Mouse (Mus musculus): Measurements from ENCODE around the gene Prkca. TPM values are rescaled to one million over a fixed set of nuclear protein-coding genes. Genes with fewer than 3 reads are reported as not detected.

The Prkca gene
- polyA plus RNA-seq, 1 experiment, result 5.4 TPM

- no peak for TF ChIP-seq CTCF (conservative IDR thresholded peaks at IDR 0.05; ENCODE audit: insufficient read depth, insufficient read length, low read depth, low read length)
- no peak for TF ChIP-seq POLR2A (IDR thresholded peaks at IDR 0.05; ENCODE audit: low read depth, low read length)
- Histone ChIP-seq H3K27me3 (replicated peaks; ENCODE audit: control insufficient read depth, insufficient read depth, low read length) (no peaks in the 10 kb centered on the region), H3K36me3 (ENCODE audit: control insufficient read depth, insufficient read depth, low read length) (no peaks in the 10 kb centered on the region), H3K27ac (ENCODE audit: insufficient read depth, low read depth, low read length) (no peak overlapping the region), H3K4me1 (ENCODE audit: control insufficient read depth, insufficient read depth, low read length) (no peaks in the 10 kb centered on the region), H3K4me3 (ENCODE audit: insufficient read depth, low read depth, low read length) (no peak overlapping the region)
- 49% methylated on average over 10 of the region's 10 CpGs for WGBS
- no peak for DNase-seq
Measured at GRCm38 (mm10) chr11:108032568-108032967, 311.2 kb downstream of the Prkca start.

GRCm38 (mm10) chr11:108030956-108031604 lies 312.6 kb downstream of the Prkca start:
- 50% methylated on average over 10 of the region's 10 CpGs for WGBS
- TF ChIP-seq CTCF (conservative IDR thresholded peaks at IDR 0.05; ENCODE audit: insufficient read depth, insufficient read length, low read depth, low read length), result peak; percentile 82
- TF ChIP-seq POLR2A (IDR thresholded peaks at IDR 0.05; ENCODE audit: low read depth, low read length), result no peak
- no peak overlapping the region for H3K27ac ChIP-seq (ENCODE audit: insufficient read depth, low read depth, low read length)
- no peaks in the 10 kb centered on the region for H3K4me1 ChIP-seq (ENCODE audit: control insufficient read depth, insufficient read depth, low read length)
- no peaks in the 10 kb centered on the region for H3K27me3 ChIP-seq (replicated peaks; ENCODE audit: control insufficient read depth, insufficient read depth, low read length)
- no peak overlapping the region for H3K4me3 ChIP-seq (ENCODE audit: insufficient read depth, low read depth, low read length)
- peak; percentile 45 for DNase-seq
- H3K36me3 ChIP-seq (ENCODE audit: control insufficient read depth, insufficient read depth, low read length), result no peaks in the 10 kb centered on the region

GRCm38 (mm10) chr11:108029321-108029720 lies 314.4 kb downstream of the Prkca start:
- H3K27me3 ChIP-seq (replicated peaks; ENCODE audit: control insufficient read depth, insufficient read depth, low read length), result no peaks in the 10 kb centered on the region
- no peaks in the 10 kb centered on the region for H3K36me3 ChIP-seq (ENCODE audit: control insufficient read depth, insufficient read depth, low read length)
- DNase-seq, result no peak
- H3K4me1 ChIP-seq (ENCODE audit: control insufficient read depth, insufficient read depth, low read length), result no peaks in the 10 kb centered on the region
- TF ChIP-seq POLR2A (IDR thresholded peaks at IDR 0.05; ENCODE audit: low read depth, low read length) (no peak), CTCF (conservative IDR thresholded peaks at IDR 0.05; ENCODE audit: insufficient read depth, insufficient read length, low read depth, low read length) (no peak)
- H3K27ac ChIP-seq (ENCODE audit: insufficient read depth, low read depth, low read length), result no peak overlapping the region
- 91% methylated on average over 11 of the region's 11 CpGs for WGBS
- H3K4me3 ChIP-seq (ENCODE audit: insufficient read depth, low read depth, low read length), result no peak overlapping the region

GRCm38 (mm10) chr11:108028398-108028797 lies 315.3 kb downstream of the Prkca start:
- Histone ChIP-seq H3K36me3 (ENCODE audit: control insufficient read depth, insufficient read depth, low read length) (no peaks in the 10 kb centered on the region), H3K4me3 (ENCODE audit: insufficient read depth, low read depth, low read length) (no peak overlapping the region), H3K4me1 (ENCODE audit: control insufficient read depth, insufficient read depth, low read length) (no peaks in the 10 kb centered on the region), H3K27me3 (replicated peaks; ENCODE audit: control insufficient read depth, insufficient read depth, low read length) (no peaks in the 10 kb centered on the region), H3K27ac (ENCODE audit: insufficient read depth, low read depth, low read length) (no peak overlapping the region)
- TF ChIP-seq POLR2A (IDR thresholded peaks at IDR 0.05; ENCODE audit: low read depth, low read length) (no peak), CTCF (conservative IDR thresholded peaks at IDR 0.05; ENCODE audit: insufficient read depth, insufficient read length, low read depth, low read length) (no peak)
- WGBS, result 56% methylated on average over 12 of the region's 12 CpGs
- peak; percentile 42 for DNase-seq

GRCm38 (mm10) chr11:108025726-108026425 lies 317.9 kb downstream of the Prkca start:
- no peak overlapping the region for H3K27ac ChIP-seq (ENCODE audit: insufficient read depth, low read depth, low read length)
- WGBS, result 58% methylated on average over 7 of the region's 7 CpGs
- no peak overlapping the region for H3K4me3 ChIP-seq (ENCODE audit: insufficient read depth, low read depth, low read length)
- no peaks in the 10 kb centered on the region for H3K27me3 ChIP-seq (replicated peaks; ENCODE audit: control insufficient read depth, insufficient read depth, low read length)
- peak; percentile 65 for DNase-seq
- TF ChIP-seq POLR2A (IDR thresholded peaks at IDR 0.05; ENCODE audit: low read depth, low read length) (no peak), CTCF (conservative IDR thresholded peaks at IDR 0.05; ENCODE audit: insufficient read depth, insufficient read length, low read depth, low read length) (peak; percentile 61)
- no peaks in the 10 kb centered on the region for H3K4me1 ChIP-seq (ENCODE audit: control insufficient read depth, insufficient read depth, low read length)
- no peaks in the 10 kb centered on the region for H3K36me3 ChIP-seq (ENCODE audit: control insufficient read depth, insufficient read depth, low read length)

GRCm38 (mm10) chr11:108023188-108023587 lies 320.5 kb downstream of the Prkca start:
- peak; percentile 37 for DNase-seq
- H3K4me3 ChIP-seq (ENCODE audit: insufficient read depth, low read depth, low read length), result no peak overlapping the region
- H3K4me1 ChIP-seq (ENCODE audit: control insufficient read depth, insufficient read depth, low read length), result no peaks in the 10 kb centered on the region
- H3K27ac ChIP-seq (ENCODE audit: insufficient read depth, low read depth, low read length), result no peak overlapping the region
- WGBS, result 65% methylated on average over 14 of the region's 14 CpGs
- TF ChIP-seq POLR2A (IDR thresholded peaks at IDR 0.05; ENCODE audit: low read depth, low read length) (no peak), CTCF (conservative IDR thresholded peaks at IDR 0.05; ENCODE audit: insufficient read depth, insufficient read length, low read depth, low read length) (no peak)
- H3K36me3 ChIP-seq (ENCODE audit: control insufficient read depth, insufficient read depth, low read length), result no peaks in the 10 kb centered on the region
- no peaks in the 10 kb centered on the region for H3K27me3 ChIP-seq (replicated peaks; ENCODE audit: control insufficient read depth, insufficient read depth, low read length)

- Histone ChIP-seq H3K4me3 (ENCODE audit: insufficient read depth, low read depth, low read length) (no peak overlapping the region), H3K4me1 (ENCODE audit: control insufficient read depth, insufficient read depth, low read length) (no peaks in the 10 kb centered on the region), H3K27ac (ENCODE audit: insufficient read depth, low read depth, low read length) (no peak overlapping the region), H3K36me3 (ENCODE audit: control insufficient read depth, insufficient read depth, low read length) (no peaks in the 10 kb centered on the region), H3K27me3 (replicated peaks; ENCODE audit: control insufficient read depth, insufficient read depth, low read length) (no peaks in the 10 kb centered on the region)
- DNase-seq, result no peak
- WGBS, result 88% methylated on average over 3 of the region's 3 CpGs
- TF ChIP-seq POLR2A (IDR thresholded peaks at IDR 0.05; ENCODE audit: low read depth, low read length) (no peak), CTCF (conservative IDR thresholded peaks at IDR 0.05; ENCODE audit: insufficient read depth, insufficient read length, low read depth, low read length) (no peak)
Measured at GRCm38 (mm10) chr11:108020889-108021288, 322.8 kb downstream of the Prkca start.
